22 mouse cellular contexts compared by ENCODE assay signal in the genomic region with DNA sequence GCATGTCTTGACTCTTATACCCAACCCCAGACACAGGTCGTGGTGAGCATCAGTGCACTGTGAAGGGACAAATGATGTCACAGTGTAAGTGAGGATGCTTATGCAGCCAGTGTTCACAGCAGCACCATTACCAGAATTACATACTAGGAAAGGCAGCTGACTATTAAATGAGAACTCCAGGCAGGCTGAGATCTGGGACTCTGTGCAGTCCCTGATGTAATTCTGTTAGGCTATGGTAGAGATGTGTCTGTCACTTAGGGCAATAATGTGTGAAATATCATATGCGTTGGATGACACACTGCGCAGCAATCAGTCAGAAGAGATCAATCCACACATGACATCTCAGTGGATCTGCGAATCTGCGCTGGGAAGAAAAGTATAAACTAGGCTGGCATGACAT. TPM values are rescaled to one million over a fixed set of nuclear protein-coding genes. Genes with fewer than 3 reads are reported as not detected.
A peak's percentile ranks its signal among the peaks of the same experiment; 100 is the strongest.
DNase-seq lines count a peak whose midpoint lies in the region; ATAC-seq and TF ChIP-seq lines count a peak whose summit lies in the region.
"Had no signal": no experiment of that assay in that cellular context is flagged by ENCODE, and none has a peak within 500 bp of the region (broad histone marks: within the 10 kb centered on the region; RNA-seq: fewer than 3 reads in every experiment).

No protein-coding gene starts in this region.

- TF ChIP-seq EP300 in liver, embryonic 14.5 days (IDR thresholded peaks at IDR 0.05; ENCODE audit: low read depth) = no peak

- DNase-seq in heart, adult 9 months (ENCODE audit: low spot score in 2 of 2) = no peak
- DNase-seq in liver, embryonic 14.5 days (ENCODE audit: low read depth in 3 of 3, low spot score in 3 of 3) = no peak
- DNase-seq in liver = no peak
- DNase-seq in brain, embryonic 14.5 days (ENCODE audit: low read depth) = peak; percentile 42
- no peak for DNase-seq in urinary bladder, adult 2 months (ENCODE audit: low spot score)
- DNase-seq: adrenal gland, postnatal 25 days; cerebellum, adult 9-10 months; heart, postnatal 10 days; kidney, postnatal 36 days; layer of hippocampus, postnatal 36 days; lung, adult 18-20 months; lung, postnatal 10 days; thymus, postnatal 14 days had no signal

- H3K9ac ChIP-seq in heart, embryonic 12.5 days = 0 out of 2 replicates have a peak overlapping the region, but pooled peaks have one; percentile 6
- H3K9ac ChIP-seq in liver, embryonic 14.5 days (replicated peaks) = 0 out of 2 replicates have a peak overlapping the region, but pooled peaks have one; percentile 16
- H3K9ac ChIP-seq in liver, embryonic 15.5 days = no peak overlapping the region
- H3K9ac ChIP-seq: kidney, embryonic 15.5 days; midbrain, embryonic 12.5 days had no signal

- no peaks in the 10 kb centered on the region for H3K27me3 ChIP-seq in heart, embryonic 12.5 days (replicated peaks)
- no peaks in the 10 kb centered on the region for H3K27me3 ChIP-seq in liver, embryonic 14.5 days (ENCODE audit: control insufficient read depth, insufficient read depth, low read length)
- peaks cover 28% of the 10 kb centered on the region for H3K27me3 ChIP-seq in liver, embryonic 15.5 days
- H3K27me3 ChIP-seq: kidney, embryonic 15.5 days; midbrain, embryonic 12.5 days had no signal

- TF ChIP-seq CTCF in liver, embryonic 14.5 days (IDR thresholded peaks at IDR 0.05; ENCODE audit: low read depth) = no peak
- no peak for TF ChIP-seq CTCF in brain, embryonic 14.5 days (IDR thresholded peaks at IDR 0.05; ENCODE audit: borderline replicate concordance, extremely low read depth, insufficient read depth, insufficient read length)

- 82% methylated on average over 5 of the region's 5 CpGs for WGBS in heart, embryonic 12.5 days
- 91% methylated on average over 5 of the region's 5 CpGs for WGBS in liver, embryonic 14.5 days (ENCODE audit: insufficient replicate concordance)
- WGBS in liver, embryonic 15.5 days (ENCODE audit: insufficient replicate concordance) = 85% methylated on average over 5 of the region's 5 CpGs

- H3K27ac ChIP-seq in heart, embryonic 12.5 days (ENCODE audit: poor library complexity, severe bottlenecking) = no peak overlapping the region
- peak overlapping the region; percentile 57 for H3K27ac ChIP-seq in liver, embryonic 14.5 days
- H3K27ac ChIP-seq in liver, embryonic 15.5 days (replicated peaks) = peak overlapping the region; percentile 95
- H3K27ac ChIP-seq: embryonic facial prominence, embryonic 10.5 days; kidney, embryonic 15.5 days; midbrain, embryonic 12.5 days had no signal

- H3K4me3 ChIP-seq in heart, embryonic 12.5 days = no peak overlapping the region
- no peak overlapping the region for H3K4me3 ChIP-seq in liver, embryonic 14.5 days (ENCODE audit: insufficient read depth in 1 of 2, low read depth in 2 of 2, low read length in 2 of 2)
- H3K4me3 ChIP-seq in liver, embryonic 15.5 days (replicated peaks) = no peak overlapping the region
- H3K4me3 ChIP-seq: embryonic facial prominence, embryonic 10.5 days; kidney, embryonic 15.5 days; midbrain, embryonic 12.5 days had no signal

- no peak overlapping the region for H3K4me2 ChIP-seq in heart, embryonic 12.5 days
- no peak overlapping the region for H3K4me2 ChIP-seq in liver, embryonic 14.5 days (ENCODE audit: low read depth)
- H3K4me2 ChIP-seq in liver, embryonic 15.5 days = no peak overlapping the region
- H3K4me2 ChIP-seq: heart, embryonic 11.5 days; kidney, embryonic 15.5 days; midbrain, embryonic 12.5 days had no signal

- H3K36me3 ChIP-seq in heart, embryonic 12.5 days = no peaks in the 10 kb centered on the region
- no peaks in the 10 kb centered on the region for H3K36me3 ChIP-seq in liver, embryonic 14.5 days (replicated peaks; ENCODE audit: control insufficient read depth, insufficient read depth, low read depth)
- H3K36me3 ChIP-seq in liver, embryonic 15.5 days (replicated peaks) = no peaks in the 10 kb centered on the region
- H3K36me3 ChIP-seq: embryonic facial prominence, embryonic 10.5 days; kidney, embryonic 15.5 days; midbrain, embryonic 12.5 days had no signal

- H3K4me1 ChIP-seq in heart, embryonic 12.5 days (replicated peaks) = peaks cover 50% of the 10 kb centered on the region
- H3K4me1 ChIP-seq in liver, embryonic 14.5 days (replicated peaks; ENCODE audit: control insufficient read depth in 2 of 2, insufficient read depth in 2 of 2, low read length in 1 of 2) = peaks cover 51 to 65% of the 10 kb centered on the region in 2 experiments
- H3K4me1 ChIP-seq in liver, embryonic 15.5 days (replicated peaks) = peaks cover 75% of the 10 kb centered on the region

- TF ChIP-seq POLR2A in brain, embryonic 14.5 days (IDR thresholded peaks at IDR 0.05; ENCODE audit: borderline replicate concordance, extremely low read depth, insufficient read depth, insufficient read length, poor library complexity, severe bottlenecking) = no peak

- ATAC-seq in heart, embryonic 12.5 days (ENCODE audit: insufficient number of reproducible peaks, low FRiP score) = no peak
- ATAC-seq in liver, embryonic 14.5 days (ENCODE audit: insufficient read depth) = no peak
- ATAC-seq in liver, embryonic 15.5 days (ENCODE audit: insufficient read depth) = no peak
- ATAC-seq: intestine, postnatal 0 days had no signal

- no peaks in the 10 kb centered on the region for H3K9me3 ChIP-seq in heart, embryonic 12.5 days (replicated peaks)
- no peaks in the 10 kb centered on the region for H3K9me3 ChIP-seq in liver, embryonic 14.5 days (ENCODE audit: control insufficient read depth, low read length)
- H3K9me3 ChIP-seq in liver, embryonic 15.5 days (replicated peaks) = no peaks in the 10 kb centered on the region
- H3K9me3 ChIP-seq: embryonic facial prominence, embryonic 10.5 days; kidney, embryonic 15.5 days; midbrain, embryonic 12.5 days had no signal

RNA-seq across cellular contexts. Expression of a gene that starts 55.7 kb away (rescaled TPM):
- not detected in 2 replicates for polyA plus RNA-seq in heart, embryonic 12.5 days (2016; fragmentation: Nextera tagmentation; extraction: Ambion mirVana)
- polyA plus RNA-seq in liver, embryonic 14.5 days (2012; rRNA removed) = not detected in 2 replicates
- not detected in 2 replicates for polyA plus RNA-seq in liver, embryonic 14.5 days (2014; fragmentation: Nextera tagmentation; extraction: Ambion mirVana)
- 0.06 TPM in 1 of 2 replicates, not detected in the other for polyA plus RNA-seq in brain, embryonic 14.5 days (2012; rRNA removed)
- polyA plus RNA-seq in liver, embryonic 15.5 days (2015; fragmentation: Nextera tagmentation; extraction: Ambion mirVana) = not detected in 2 replicates
- polyA plus RNA-seq in urinary bladder, adult 2 months (2012; rRNA removed) = 0.08 and 0.27 TPM in 2 replicates
- polyA plus RNA-seq: embryonic facial prominence, embryonic 10.5 days; heart, embryonic 11.5 days; kidney, embryonic 15.5 days; limb, embryonic 11.5 days; midbrain, embryonic 12.5 days; spleen, adult 2 months had no signal
